Mouse (Mus musculus) mouse embryonic stem cell (cell line): Measurements from ENCODE around the gene Pla2g10.

Experiments
- in situ Hi-C, 2 experiments: fragments of 300-500 bp; cut with MboI; formaldehyde crosslinking; loops; 1 replicate in 1 of 2; 3 replicates in 1 of 2; pipeline ENCODE4 v1.14.3; 2019 to 2020; ENCODE audit warnings: low sequenced_read_pairs in 2 of 2, low pct_unique_long_range_greater_than_20kb in 1 of 2, mixed read lengths in 1 of 2; ENCODE audit not compliant: unreplicated experiment in 1 of 2

Pla2g10 gene

GRCm38 (mm10) chr16:13667878-13668343 lies 62.9 kb downstream of the Pla2g10 start, which contains the start of gene Parn:
Gene Parn (minus strand): TSS chr16:13668170.
- in situ Hi-C loops, result no loop called here
